Mouse (Mus musculus): ENCODE results near the gene Limk2.

DNA sequence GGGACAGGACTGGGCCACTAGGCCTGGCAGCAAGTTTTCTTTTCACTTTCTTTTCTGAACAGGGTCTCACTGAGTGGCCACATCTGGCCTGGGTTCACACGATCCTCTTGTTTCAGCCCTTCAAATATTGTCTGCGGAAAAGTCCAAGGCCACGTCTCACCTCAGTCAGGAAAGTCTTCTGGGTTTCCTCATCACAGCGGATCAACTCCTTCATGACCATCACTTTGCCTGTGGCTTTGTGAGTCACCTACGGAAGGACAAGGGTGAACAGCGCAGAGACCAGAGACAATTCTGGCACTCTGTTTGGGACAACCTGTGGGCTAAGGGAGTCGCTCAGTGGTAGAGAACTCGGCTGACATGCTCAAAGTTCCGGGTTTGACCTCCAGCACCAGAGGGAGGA lies 56.9 kb downstream of the Limk2 start:
- no peak for TF ChIP-seq EP300 (IDR thresholded peaks at IDR 0.05; ENCODE audit: low read depth)
- TF ChIP-seq CTCF (IDR thresholded peaks at IDR 0.05; ENCODE audit: low read depth) = no peak
